Mouse (Mus musculus): ENCODE measurements around the gene Gm20388. TPM values are rescaled to one million over a fixed set of nuclear protein-coding genes. Genes with fewer than 3 reads are reported as not detected.

The Gm20388 gene
- total RNA-seq, 2 experiments from 2014 or later, result 1.9 to 2.0 TPM

DNA sequence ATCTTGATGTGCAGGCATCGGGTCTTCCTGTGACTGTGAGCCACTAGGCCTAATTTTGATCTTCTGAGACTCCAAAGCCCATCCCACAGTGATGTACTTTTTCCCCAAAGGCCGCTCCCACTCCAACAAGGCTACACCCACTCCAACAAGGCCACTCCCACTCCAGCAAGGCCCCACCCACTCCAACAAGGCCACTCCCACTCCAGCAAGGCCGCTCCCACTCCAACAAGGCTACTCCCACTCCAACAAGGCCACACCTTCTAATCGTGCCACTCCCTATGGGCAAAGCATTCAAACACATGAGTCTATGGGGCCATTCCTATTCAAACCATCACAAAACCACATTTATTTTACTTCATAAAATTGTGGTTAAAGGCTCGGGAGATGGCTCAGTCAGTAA, 4179.8 kb downstream of the Gm20388 start:
- no peak for DNase-seq

- no peak for DNase-seq
Observed at GRCm38 (mm10) chr8:124098953-124099622, 4188.4 kb downstream of the Gm20388 start.

GRCm38 (mm10) chr8:124099623-124099965, 4189.0 kb downstream of the Gm20388 start:
- DNase-seq, result no peak

GRCm38 (mm10) chr8:124105869-124106268, 4195.2 kb downstream of the Gm20388 start:
- DNase-seq, result no peak

GRCm38 (mm10) chr8:124106328-124107195, 4195.9 kb downstream of the Gm20388 start:
- no peak for DNase-seq

DNA sequence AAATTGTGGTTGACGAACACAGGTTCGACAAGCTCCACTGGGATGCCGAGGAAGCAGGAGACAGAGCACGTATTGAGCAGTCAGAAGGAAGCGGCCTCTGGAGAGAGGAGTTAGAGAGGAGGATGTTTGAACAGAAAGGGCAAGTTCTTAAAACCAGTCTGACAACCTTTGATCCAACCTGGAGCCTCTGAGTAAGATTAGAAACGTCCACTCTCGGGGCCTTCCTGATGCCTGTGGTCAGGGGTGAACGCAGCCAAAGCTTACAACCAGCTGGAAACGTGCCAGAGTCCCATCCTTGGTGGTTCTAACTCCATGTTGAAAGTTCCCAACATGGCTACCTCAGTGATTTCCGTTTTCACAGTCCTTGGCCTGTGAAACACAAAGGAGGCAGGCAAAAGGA, 4202.5 kb downstream of the Gm20388 start:
- DNase-seq, result peak; percentile 20

DNA sequence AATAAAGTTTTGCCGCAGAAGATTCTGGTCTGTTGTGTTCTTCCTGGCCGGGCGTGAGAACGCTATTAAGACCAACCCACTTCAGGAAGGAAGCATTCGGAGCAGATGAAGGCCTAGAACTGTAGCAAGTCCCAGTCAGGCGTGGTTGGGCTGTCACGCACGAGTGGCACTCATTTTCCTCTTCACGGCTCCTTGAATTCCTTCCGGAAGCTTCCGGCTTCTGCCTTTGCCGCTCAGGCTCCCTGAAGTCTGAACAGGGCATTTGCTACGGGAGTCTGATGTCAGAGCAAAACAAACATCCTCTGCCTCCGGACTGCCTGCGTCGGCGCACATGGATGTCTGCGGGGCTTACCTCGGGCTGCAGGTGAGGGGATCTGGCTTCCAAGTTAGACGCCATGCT, 4214.6 kb downstream of the Gm20388 start:
- DNase-seq, result no peak

DNA sequence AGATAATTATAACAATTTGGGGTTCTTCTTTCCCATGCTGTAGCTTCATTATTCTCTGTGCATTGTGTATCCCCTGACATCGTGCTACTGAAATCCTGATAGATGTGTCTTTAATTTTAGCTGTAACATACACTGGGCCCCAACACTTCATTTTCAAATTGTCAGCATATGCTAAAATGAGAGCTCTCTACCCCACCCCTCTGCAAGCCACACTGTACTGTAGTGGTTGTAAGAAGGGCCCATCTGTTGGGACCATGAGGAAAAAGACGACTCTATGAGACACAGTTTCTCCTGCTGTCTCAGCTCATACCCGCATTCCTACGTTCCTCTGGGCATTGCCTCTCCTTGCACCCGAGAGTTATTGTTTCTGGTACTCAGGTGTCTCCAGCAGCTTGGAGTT, 4226.6 kb downstream of the Gm20388 start:
- DNase-seq, result no peak

DNA sequence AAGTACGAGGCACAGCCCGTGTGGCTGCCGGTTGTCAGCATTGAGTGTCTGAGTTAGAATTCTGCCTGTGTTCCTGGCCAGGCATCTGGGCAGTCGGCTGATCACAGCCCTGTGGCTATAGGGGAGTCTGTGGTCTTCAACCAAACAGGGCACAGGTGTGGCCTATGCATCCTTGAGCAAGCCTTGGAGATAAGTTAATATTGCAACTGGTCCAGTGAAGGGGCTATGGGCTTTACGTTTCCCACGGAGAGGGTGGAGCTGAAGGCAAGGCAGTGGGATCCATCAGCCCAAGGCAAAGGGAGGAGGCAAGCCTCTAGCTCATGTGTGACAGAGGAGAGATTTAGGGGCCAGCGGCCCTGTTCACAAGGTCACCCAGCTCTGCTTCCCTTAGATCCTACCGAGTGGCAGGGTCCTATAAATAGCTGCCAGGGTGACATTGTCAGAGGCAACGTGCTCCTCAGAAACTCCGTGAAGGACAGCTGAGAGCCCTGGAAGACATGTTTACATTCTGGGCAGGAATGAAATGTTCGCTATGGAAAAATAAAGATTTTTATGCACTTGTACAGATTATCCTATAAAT, 4229.7 kb downstream of the Gm20388 start:
- DNase-seq, result peak; percentile 48

DNA sequence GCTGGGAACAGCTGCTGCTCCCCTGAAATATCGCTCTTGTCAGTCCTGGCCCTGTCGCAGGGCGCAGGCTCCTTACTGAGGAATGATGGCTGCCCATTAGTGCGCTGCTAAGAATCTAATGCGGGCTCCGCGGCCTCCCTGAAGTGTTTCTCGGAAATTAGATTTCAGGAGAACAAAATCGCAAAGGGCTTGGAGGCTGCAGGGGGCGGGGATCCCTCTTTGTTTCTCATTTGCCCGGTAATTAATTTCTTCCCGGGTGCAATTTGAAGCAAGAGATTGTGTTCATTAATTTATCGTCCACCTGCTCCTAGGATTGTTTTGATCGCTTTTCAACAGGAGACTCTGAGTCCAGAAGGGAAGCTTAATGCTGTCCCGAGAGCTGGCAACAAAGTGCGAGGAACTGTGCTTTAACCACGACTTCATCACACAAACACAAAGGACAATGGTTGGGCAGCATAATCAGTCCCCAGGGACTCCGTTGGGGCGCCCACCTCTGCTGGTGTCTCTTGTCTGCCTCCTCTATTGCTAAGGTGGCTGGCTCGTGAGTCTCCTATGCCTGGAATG, 4230.3 kb downstream of the Gm20388 start:
- DNase-seq, result no peak

DNA sequence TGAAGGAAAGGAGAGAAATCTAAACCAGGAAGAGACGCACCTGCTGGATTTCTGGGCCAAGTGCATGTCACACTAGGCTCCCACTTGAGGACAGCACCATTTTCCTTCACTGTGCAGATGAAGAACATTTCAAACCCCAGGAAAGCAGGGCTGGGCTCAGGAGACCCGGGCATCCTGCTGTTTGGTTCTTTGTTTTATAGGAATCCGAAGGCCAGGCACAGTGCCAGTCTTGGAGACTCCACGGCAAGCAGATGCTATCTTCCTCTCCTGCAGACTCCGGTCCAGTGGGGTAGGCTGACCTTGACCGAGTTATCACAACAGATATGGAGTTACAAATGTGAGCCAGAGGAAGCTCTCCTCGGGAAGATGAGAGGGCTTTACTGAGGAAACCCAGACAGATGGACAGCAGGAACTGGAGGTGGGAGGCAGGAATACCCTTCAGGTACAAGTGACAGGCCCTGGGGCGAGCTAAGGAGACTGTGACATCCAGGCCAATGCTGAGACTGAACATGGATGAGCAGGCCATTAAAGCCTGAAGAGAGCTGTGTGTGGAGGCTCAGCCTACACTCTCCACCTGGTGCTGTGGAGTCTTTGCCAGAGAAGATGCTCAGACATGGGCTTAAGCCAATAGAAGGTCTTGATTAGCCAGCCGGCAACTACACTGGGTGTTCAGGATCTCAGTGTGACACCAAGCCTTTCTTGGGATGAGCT, 4231.2 kb downstream of the Gm20388 start:
- peak; percentile 64 for DNase-seq

DNA sequence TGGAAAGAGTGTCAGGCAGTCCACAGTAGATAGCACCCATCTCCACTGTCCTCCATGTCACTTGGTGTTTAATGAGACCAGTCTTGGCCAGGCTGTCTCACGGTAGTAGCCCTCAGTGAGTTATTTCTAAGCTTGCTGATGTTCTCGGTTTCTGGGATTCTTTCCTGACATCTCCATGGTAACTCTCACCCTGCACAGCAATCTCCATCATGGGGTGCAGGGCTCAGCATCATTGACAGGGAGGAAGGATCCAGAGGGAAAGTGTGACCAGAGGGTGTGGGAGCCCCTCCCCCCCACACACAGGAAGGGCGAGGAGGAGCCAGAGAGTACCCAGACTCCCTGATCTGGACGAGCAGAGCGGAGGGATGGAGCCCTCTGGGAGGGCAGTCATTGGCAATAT, 4232.4 kb downstream of the Gm20388 start:
- DNase-seq, result no peak

DNA sequence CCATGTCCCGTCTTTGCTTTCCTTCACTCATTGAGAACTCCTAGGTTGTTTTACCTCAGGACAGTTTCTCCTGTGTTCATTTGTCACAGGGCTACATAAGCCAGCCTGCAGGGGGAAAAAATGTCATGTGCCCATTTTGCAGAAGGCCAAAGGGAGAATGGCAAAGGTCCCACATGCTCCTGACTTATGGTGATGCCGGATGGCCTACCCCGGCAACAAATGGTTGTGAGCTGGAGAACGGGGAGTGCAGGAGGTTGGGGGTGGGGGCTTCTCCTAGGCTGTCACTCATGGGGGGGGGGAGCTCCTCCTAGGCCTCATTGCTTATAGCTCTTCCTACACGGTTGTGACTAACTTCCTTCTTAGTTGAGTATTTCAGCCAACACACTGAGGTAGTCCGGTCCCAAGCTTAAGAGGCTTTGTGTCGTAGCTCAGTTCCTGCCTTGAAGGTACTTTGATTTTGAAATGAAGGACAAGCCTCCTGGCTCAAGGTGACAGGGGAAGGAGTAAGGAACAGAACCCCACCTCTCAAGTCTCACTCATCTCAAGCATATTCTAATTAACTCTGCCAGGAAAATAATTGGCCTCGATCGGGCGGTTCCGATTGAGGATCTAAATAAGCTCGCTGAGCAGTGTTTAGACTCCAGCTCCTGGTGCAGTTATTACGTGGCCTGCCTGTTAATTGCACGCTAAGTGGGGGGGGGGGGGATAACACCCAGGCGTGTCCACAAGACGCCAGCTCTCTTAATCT, 4233.4 kb downstream of the Gm20388 start:
- DNase-seq, result no peak

DNA sequence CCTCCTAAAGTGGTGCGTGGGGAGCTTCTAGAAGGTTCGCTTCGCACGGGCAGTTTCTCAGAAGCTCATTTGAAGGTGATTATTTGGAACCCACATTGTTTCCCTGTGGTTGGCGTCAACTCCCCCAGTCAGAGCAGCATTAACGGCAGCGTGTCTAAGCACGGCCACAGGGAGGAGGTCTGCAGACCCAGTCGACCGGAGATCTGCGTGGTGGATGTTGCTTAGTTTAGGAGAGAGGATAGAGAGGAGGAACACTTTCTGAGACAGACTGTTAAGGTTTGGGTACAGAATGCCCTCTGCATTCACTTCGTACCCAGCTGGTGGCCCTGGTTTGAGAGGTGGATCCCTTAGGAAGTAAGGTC, 4234.0 kb downstream of the Gm20388 start:
- DNase-seq, result no peak

GRCm38 (mm10) chr8:124146286-124146685, 4235.6 kb downstream of the Gm20388 start:
- DNase-seq, result no peak

DNA sequence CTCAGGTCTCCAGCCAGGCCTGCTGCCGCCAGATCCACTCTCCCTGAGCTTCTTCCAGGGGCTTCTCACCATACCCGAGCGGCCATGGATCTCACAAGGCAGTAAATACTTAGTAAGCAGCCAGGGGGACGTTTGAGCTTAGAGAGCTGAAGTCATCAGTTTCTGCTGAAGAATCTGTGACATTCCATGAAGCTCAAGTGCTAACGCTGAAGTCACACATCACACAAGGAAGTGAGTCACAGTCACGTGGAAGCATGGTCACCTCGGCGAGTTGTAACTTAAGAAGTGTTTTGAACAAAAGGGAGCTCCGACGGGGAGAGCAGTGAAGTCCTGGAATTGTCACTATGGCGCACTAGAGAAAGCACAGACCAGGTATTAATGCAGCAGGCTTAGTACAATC, 4239.4 kb downstream of the Gm20388 start:
- no peak for DNase-seq

DNA sequence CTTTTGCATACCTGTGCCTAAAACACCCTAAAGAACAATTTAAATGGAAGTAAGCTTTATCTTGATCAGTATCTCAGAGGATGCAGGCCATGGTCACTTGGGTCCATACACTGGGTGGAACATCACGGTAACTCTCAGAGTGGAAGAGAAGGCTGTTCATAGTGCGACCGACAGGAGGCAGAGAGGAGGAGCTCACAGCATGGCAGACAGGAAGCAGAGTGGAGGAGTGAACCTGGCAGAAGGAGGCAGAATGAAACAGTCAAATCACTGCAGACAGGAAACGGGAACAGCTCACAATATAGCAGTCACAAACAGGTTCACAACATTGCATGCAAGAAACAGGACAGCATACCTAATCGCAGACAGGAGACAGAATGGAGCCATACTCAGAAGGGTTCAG, 4239.9 kb downstream of the Gm20388 start:
- DNase-seq, result no peak

- DNase-seq, result no peak
Observed at GRCm38 (mm10) chr8:124151881-124152280, 4241.2 kb downstream of the Gm20388 start.

DNA sequence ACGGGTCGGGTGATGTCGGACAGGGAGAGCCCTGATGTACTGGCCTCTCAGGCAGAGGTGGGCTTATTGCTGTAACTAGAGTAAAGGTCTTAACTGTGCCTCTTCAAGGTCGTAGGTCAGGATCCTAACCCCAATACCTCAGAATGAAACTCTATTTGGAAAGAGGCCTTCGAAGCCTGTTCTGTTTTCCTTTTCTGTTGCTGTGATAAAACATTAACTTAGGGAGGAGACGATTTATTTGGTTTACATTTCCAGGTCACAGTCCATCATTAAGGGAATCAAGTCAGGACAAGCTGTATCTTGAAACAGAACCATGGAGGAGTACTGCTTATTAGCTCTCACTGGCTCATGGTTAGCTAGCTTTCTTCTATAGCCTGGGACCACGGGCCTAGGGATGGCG, 4242.1 kb downstream of the Gm20388 start:
- no peak for DNase-seq

- DNase-seq, result no peak
Observed at GRCm38 (mm10) chr8:124156324-124156723, 4245.7 kb downstream of the Gm20388 start.

DNA sequence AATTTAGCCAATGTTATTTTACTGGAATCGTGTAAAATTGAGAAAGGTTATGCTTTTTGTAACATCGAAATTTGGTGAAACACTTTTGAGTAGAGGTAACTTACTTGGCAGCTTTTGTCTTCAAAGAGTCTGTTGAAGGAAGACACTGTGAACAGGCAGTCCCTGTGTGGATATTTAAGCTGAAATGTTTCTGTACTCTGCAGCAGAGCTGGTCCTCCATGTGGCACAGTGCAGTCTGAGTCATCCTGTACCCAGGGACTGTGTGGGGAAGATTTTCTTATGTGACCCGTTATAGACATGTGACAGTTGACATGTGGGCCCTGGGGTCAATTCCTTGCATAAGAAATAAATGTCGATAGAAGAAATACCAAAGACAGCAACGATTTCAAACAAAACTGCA, 4251.0 kb downstream of the Gm20388 start:
- DNase-seq, result no peak

GRCm38 (mm10) chr8:124163258-124163657, 4252.6 kb downstream of the Gm20388 start:
- DNase-seq, result no peak
